Mouse (Mus musculus): ENCODE results near the gene Gm20509.

DNA sequence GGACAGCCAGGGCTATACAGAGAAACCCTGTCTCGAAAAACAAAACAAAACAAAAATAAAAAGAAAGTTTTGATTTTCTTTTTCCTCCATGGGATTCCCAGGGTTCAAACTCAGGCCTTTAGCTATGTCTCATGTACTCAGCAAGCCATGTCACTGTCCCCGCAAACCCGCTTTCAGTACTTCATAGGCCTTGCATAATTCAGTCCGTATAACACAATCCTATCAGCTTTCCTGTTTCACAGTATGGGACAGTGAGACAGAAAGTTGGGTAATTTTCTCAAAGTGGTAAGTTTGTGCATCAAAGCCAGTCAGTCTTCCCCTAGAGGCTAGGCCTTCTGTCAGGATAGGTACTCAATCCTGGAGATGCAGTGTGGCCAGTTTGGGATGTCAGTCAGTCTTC is 43.0 kb upstream of the Gm20509 start:
- TF ChIP-seq POLR2A (IDR thresholded peaks at IDR 0.05; ENCODE audit: borderline replicate concordance, extremely low read depth, low read depth, low read length), result no peak
- no peak for TF ChIP-seq CTCF (IDR thresholded peaks at IDR 0.05; ENCODE audit: insufficient read depth, low read length)
